Mouse (Mus musculus): ENCODE data around the gene Zdhhc4.

DNA sequence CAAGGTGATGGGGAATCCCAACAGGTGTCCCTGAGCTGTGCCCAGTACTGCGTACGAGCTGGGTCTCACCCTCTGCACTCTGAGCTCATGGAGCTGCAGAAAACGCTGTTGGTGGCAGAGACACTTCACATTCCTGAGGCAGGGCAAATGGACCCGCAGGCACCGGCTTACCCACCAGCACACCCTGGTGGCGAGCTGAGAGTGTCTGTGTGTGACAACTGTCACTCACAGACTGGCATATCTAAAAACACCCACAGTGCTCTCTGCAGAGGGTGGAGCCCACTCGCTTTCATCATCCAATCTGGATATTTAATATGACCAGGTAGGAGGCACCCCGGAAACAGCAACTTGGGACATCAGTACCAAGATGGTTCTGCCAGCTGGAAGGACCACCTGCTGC lies 27.8 kb downstream of the Zdhhc4 start:
- TF ChIP-seq CTCF (IDR thresholded peaks at IDR 0.05; ENCODE audit: low read depth): peak; percentile 55
- TF ChIP-seq EP300 (optimal IDR thresholded peaks at IDR 0.05): no peak

All from stomach, postnatal 0 days (tissue).